Mouse (Mus musculus): ENCODE measurements around the gene Cacna1s.

GRCm38 (mm10) chr1:136149702-136150101 is 97.2 kb downstream of the Cacna1s start:
- no peak for TF ChIP-seq POLR2A (IDR thresholded peaks at IDR 0.05; ENCODE audit: insufficient read depth, low read length)
- no peak for TF ChIP-seq EP300 (IDR thresholded peaks at IDR 0.05; ENCODE audit: insufficient read depth, low read depth, low read length)
- no peak for TF ChIP-seq CTCF (IDR thresholded peaks at IDR 0.05; ENCODE audit: low read depth, low read length)

All from ES-Bruce4 (cell line).